Mouse (Mus musculus): ENCODE measurements around the gene Sgip1. TPM values are rescaled to one million over a fixed set of nuclear protein-coding genes. Genes with fewer than 3 reads are reported as not detected.

Sgip1 gene
- polyA plus RNA-seq, 1 experiment from 2014 or later: 69.5 TPM

- Histone ChIP-seq H3K4me3 (peak overlapping the region; percentile 50), H3K27me3 (no peaks in the 10 kb centered on the region), H3K4me1 (replicated peaks) (peaks cover 29% of the 10 kb centered on the region), H3K4me2 (peak overlapping the region; percentile 86), H3K9ac (peak overlapping the region; percentile 70), H3K27ac (replicated peaks) (peak overlapping the region; percentile 98), H3K36me3 (no peaks in the 10 kb centered on the region), H3K9me3 (no peaks in the 10 kb centered on the region)
- WGBS: under 1% methylated on average over 41 of the region's 41 CpGs
- peak; percentile 63 for ATAC-seq (ENCODE audit: low FRiP score, low read depth)
These were observed 18.2 kb downstream of the Sgip1 start for GRCm38 (mm10) chr4:102759095-102759890.

GRCm38 (mm10) chr4:102760042-102760821 lies 19.1 kb downstream of the Sgip1 start:
- peak overlapping the region; percentile 50 for H3K4me3 ChIP-seq
- no peaks in the 10 kb centered on the region for H3K27me3 ChIP-seq
- no peaks in the 10 kb centered on the region for H3K9me3 ChIP-seq
- H3K4me2 ChIP-seq: peak overlapping the region; percentile 86
- peak; percentile 98 for ATAC-seq (ENCODE audit: low FRiP score, low read depth)
- peak overlapping the region; percentile 70 for H3K9ac ChIP-seq
- 1% methylated on average over 24 of the region's 25 CpGs for WGBS
- peak overlapping the region; percentile 98 for H3K27ac ChIP-seq (replicated peaks)
- H3K36me3 ChIP-seq: no peaks in the 10 kb centered on the region
- peaks cover 33% of the 10 kb centered on the region for H3K4me1 ChIP-seq (replicated peaks)

DNA sequence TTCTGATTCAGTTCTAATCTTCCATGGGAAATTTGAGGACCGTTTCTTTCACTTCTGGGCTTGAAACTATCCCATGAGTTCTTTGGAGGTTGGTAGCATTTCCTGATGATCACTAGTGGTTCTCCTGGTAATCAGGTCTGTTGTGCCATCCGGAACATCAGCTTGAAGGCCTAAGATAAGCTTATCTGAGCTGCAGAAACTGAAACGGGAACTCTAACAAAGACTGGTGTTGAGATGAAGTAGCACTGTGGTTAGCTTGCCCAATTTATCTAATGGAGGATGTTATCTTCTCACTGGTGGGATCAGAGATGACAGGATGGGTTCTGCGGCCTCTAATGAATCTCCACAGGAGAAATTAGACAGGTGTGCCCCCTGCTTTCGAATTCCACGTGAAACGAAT lies 21.0 kb downstream of the Sgip1 start:
- 73% methylated on average over 7 of the region's 7 CpGs for WGBS
- no peak overlapping the region for H3K27ac ChIP-seq (replicated peaks)
- H3K9me3 ChIP-seq: no peaks in the 10 kb centered on the region
- no peaks in the 10 kb centered on the region for H3K36me3 ChIP-seq
- H3K27me3 ChIP-seq: no peaks in the 10 kb centered on the region
- peaks cover 33% of the 10 kb centered on the region for H3K4me1 ChIP-seq (replicated peaks)
- no peak for ATAC-seq (ENCODE audit: low FRiP score, low read depth)
- peak overlapping the region; percentile 2; the same call in 1 of the 2 replicates for H3K9ac ChIP-seq
- peak overlapping the region; percentile 86 for H3K4me2 ChIP-seq
- peak overlapping the region; percentile 50 for H3K4me3 ChIP-seq

DNA sequence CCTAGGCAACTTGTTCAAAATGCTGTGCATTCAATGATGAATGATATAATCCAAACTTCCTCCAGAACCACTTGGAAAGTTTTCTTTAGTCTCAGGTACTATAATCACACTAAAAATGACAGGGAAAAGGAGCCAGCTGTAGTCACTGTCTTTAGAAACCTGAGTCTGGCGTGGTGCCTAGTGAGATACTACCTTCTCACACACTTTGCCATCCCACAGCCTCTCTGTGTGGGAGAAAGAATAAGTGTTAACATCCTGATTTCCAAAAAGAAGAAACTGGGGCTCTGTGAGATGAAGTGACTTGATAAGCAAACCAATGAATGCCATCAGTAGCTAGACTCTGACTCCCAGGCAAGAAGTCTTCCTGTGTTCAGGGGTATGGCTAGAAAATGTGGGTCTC lies 28.0 kb downstream of the Sgip1 start:
- WGBS: 87% methylated on average over 1 of the region's 1 CpGs
- Histone ChIP-seq H3K36me3 (no peaks in the 10 kb centered on the region), H3K4me3 (no peak overlapping the region), H3K4me1 (replicated peaks) (0 out of 2 replicates have a peak, but pooled peaks cover 6% of the 10 kb centered on the region), H3K27ac (replicated peaks) (no peak overlapping the region), H3K4me2 (no peak overlapping the region), H3K9me3 (no peaks in the 10 kb centered on the region), H3K9ac (no peak overlapping the region), H3K27me3 (no peaks in the 10 kb centered on the region)
- no peak for ATAC-seq (ENCODE audit: low FRiP score, low read depth)

DNA sequence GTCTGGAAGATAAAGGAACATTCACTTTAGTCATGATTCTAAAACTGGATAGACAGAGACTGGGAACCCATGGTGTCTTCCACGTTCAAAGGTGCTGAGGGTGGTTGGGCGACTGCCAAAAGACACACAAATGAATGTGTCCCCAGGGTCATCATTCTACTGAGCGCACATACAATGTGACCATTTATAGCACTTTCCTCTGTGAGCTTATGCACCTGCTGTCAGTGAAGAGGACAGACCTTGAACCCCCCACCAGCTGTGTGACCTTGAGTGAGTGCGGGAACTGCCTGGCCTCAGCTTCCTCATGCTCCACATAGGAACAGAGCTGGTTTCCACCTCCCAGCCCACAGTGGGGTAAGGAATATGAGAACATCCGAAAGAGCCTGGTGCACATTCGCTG lies 28.8 kb downstream of the Sgip1 start:
- 75% methylated on average over 6 of the region's 6 CpGs for WGBS
- no peak overlapping the region for H3K4me3 ChIP-seq
- no peaks in the 10 kb centered on the region for H3K27me3 ChIP-seq
- peak; percentile 57; the same call in 1 of the 2 replicates for ATAC-seq (ENCODE audit: low FRiP score, low read depth)
- H3K9me3 ChIP-seq: no peaks in the 10 kb centered on the region
- H3K4me2 ChIP-seq: no peak overlapping the region
- no peak overlapping the region for H3K9ac ChIP-seq
- H3K4me1 ChIP-seq (replicated peaks): 0 out of 2 replicates have a peak, but pooled peaks cover 4% of the 10 kb centered on the region
- no peak overlapping the region for H3K27ac ChIP-seq (replicated peaks)
- H3K36me3 ChIP-seq: no peaks in the 10 kb centered on the region

GRCm38 (mm10) chr4:102771598-102772357 lies 30.7 kb downstream of the Sgip1 start:
- ATAC-seq (ENCODE audit: low FRiP score, low read depth): no peak
- WGBS: 82% methylated on average over 5 of the region's 5 CpGs

GRCm38 (mm10) chr4:102773225-102773624 lies 32.1 kb downstream of the Sgip1 start:
- H3K4me3 ChIP-seq: no peak overlapping the region
- 0 out of 2 replicates have a peak, but pooled peaks cover 4% of the 10 kb centered on the region for H3K4me1 ChIP-seq (replicated peaks)
- H3K27ac ChIP-seq (replicated peaks): no peak overlapping the region
- H3K36me3 ChIP-seq: no peaks in the 10 kb centered on the region
- no peak for ATAC-seq (ENCODE audit: low FRiP score, low read depth)
- H3K4me2 ChIP-seq: no peak overlapping the region
- no peaks in the 10 kb centered on the region for H3K27me3 ChIP-seq
- H3K9me3 ChIP-seq: no peaks in the 10 kb centered on the region
- 88% methylated on average over 3 of the region's 3 CpGs for WGBS
- H3K9ac ChIP-seq: no peak overlapping the region

More at GRCm38 (mm10) chr4:102771598-102772357, 30.7 kb downstream of the Sgip1 start:
- H3K27ac ChIP-seq (replicated peaks): no peak overlapping the region
- no peak overlapping the region for H3K9ac ChIP-seq
- no peaks in the 10 kb centered on the region for H3K36me3 ChIP-seq
- no peaks in the 10 kb centered on the region for H3K9me3 ChIP-seq
- no peaks in the 10 kb centered on the region for H3K27me3 ChIP-seq
- 0 out of 2 replicates have a peak, but pooled peaks cover 4% of the 10 kb centered on the region for H3K4me1 ChIP-seq (replicated peaks)
- H3K4me3 ChIP-seq: no peak overlapping the region
- H3K4me2 ChIP-seq: no peak overlapping the region

- Histone ChIP-seq H3K4me1 (replicated peaks) (0 out of 2 replicates have a peak, but pooled peaks cover 4% of the 10 kb centered on the region), H3K9ac (no peak overlapping the region), H3K36me3 (no peaks in the 10 kb centered on the region), H3K27me3 (no peaks in the 10 kb centered on the region), H3K27ac (replicated peaks) (no peak overlapping the region), H3K4me2 (no peak overlapping the region), H3K4me3 (no peak overlapping the region), H3K9me3 (no peaks in the 10 kb centered on the region)
- ATAC-seq (ENCODE audit: low FRiP score, low read depth): no peak
- WGBS: 100% methylated on average over 1 of the region's 1 CpGs
These were observed 32.7 kb downstream of the Sgip1 start for GRCm38 (mm10) chr4:102773841-102774240.

DNA sequence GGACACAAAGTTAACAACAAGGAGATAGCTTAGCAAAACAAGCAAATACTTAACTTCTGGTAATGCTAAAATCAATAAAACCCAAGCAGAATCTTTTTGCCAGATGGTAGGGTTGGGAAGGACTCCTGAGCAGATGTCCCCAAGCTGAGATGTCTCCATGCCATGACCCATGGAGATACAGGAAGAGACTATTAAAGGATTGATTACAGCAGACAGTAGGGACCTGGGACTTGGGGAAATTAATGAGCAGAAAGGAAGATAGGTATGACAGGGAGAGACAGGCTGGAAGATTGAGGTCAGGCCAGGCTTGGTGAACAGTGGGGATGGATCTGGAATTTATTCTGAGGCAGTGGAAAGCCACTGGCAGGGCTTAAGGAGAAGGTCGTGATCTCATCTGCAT lies 33.5 kb downstream of the Sgip1 start:
- no peak for ATAC-seq (ENCODE audit: low FRiP score, low read depth)
- H3K4me1 ChIP-seq (replicated peaks): 0 out of 2 replicates have a peak, but pooled peaks cover 4% of the 10 kb centered on the region
- no peak overlapping the region for H3K4me3 ChIP-seq
- H3K36me3 ChIP-seq: no peaks in the 10 kb centered on the region
- no peaks in the 10 kb centered on the region for H3K27me3 ChIP-seq
- no peak overlapping the region for H3K4me2 ChIP-seq
- WGBS: 72% methylated on average over 1 of the region's 1 CpGs
- H3K27ac ChIP-seq (replicated peaks): no peak overlapping the region
- H3K9me3 ChIP-seq: no peaks in the 10 kb centered on the region
- no peak overlapping the region for H3K9ac ChIP-seq

- no peak overlapping the region for H3K4me3 ChIP-seq
- H3K4me2 ChIP-seq: no peak overlapping the region
- H3K9ac ChIP-seq: no peak overlapping the region
- no peaks in the 10 kb centered on the region for H3K36me3 ChIP-seq
- peaks cover 12% of the 10 kb centered on the region; the same call in 1 of the 2 replicates for H3K4me1 ChIP-seq (replicated peaks)
- no peak overlapping the region for H3K27ac ChIP-seq (replicated peaks)
- no peaks in the 10 kb centered on the region for H3K9me3 ChIP-seq
- ATAC-seq (ENCODE audit: low FRiP score, low read depth): no peak
- no peaks in the 10 kb centered on the region for H3K27me3 ChIP-seq
- WGBS: 60% methylated on average over 2 of the region's 2 CpGs
These were observed 34.6 kb downstream of the Sgip1 start for GRCm38 (mm10) chr4:102775596-102776270.

- Histone ChIP-seq H3K27ac (replicated peaks) (no peak overlapping the region), H3K9me3 (no peaks in the 10 kb centered on the region), H3K4me3 (no peak overlapping the region), H3K27me3 (no peaks in the 10 kb centered on the region), H3K36me3 (no peaks in the 10 kb centered on the region), H3K4me2 (no peak overlapping the region), H3K4me1 (replicated peaks) (peaks cover 8% of the 10 kb centered on the region; the same call in 1 of the 2 replicates), H3K9ac (no peak overlapping the region)
- no peak for ATAC-seq (ENCODE audit: low FRiP score, low read depth)
- WGBS: 81% methylated on average over 6 of the region's 6 CpGs
These were observed 38.8 kb downstream of the Sgip1 start for GRCm38 (mm10) chr4:102779902-102780301.
